Mouse (Mus musculus) stomach, postnatal 0 days (tissue): ENCODE results near the gene Stk35.

Source experiments
- CTCF ChIP-seq: IDR thresholded peaks from 2 replicates; pipeline ENCODE4 v1.5.1; 2016; ENCODE audit warnings: antibody characterized with exemption, low read depth, mild to moderate bottlenecking, moderate library complexity
- EP300 ChIP-seq: optimal IDR thresholded peaks from 2 replicates; pipeline ENCODE3; 2016; ENCODE audit warnings: antibody characterized with exemption

DNA sequence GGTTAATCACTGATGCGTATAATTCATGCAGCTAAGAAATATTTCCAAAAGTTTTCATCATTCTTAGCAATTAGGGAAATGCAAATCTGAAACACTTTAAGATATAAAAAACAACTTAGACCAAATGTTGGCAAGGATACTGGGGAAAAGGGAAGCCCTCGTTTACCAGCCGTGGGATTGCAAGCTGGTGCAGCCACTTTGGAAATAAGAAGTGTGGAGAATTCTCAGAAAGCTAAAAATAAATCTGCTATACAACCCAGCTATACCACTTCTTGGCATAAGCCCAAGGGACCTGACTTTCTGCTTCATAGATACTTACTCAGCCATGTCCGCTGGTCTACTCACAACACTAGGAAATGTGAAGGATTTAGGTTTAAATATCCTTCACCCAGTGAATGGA lies 51.2 kb downstream of the Stk35 start:
- TF ChIP-seq CTCF (no peak), EP300 (no peak)
